Mouse (Mus musculus) mouse embryonic stem cell (cell line): ENCODE results near the gene Pmm1.

Experiments used
- in situ Hi-C, 2 experiments: fragments of 300-500 bp; cut with MboI; formaldehyde crosslinking; loops; 1 replicate in 1 of 2; 3 replicates in 1 of 2; pipeline ENCODE4 v1.14.3; 2019 to 2020; ENCODE audit warnings: low sequenced_read_pairs in 2 of 2, low pct_unique_long_range_greater_than_20kb in 1 of 2, mixed read lengths in 1 of 2; ENCODE audit not compliant: unreplicated experiment in 1 of 2

Pmm1 gene

DNA sequence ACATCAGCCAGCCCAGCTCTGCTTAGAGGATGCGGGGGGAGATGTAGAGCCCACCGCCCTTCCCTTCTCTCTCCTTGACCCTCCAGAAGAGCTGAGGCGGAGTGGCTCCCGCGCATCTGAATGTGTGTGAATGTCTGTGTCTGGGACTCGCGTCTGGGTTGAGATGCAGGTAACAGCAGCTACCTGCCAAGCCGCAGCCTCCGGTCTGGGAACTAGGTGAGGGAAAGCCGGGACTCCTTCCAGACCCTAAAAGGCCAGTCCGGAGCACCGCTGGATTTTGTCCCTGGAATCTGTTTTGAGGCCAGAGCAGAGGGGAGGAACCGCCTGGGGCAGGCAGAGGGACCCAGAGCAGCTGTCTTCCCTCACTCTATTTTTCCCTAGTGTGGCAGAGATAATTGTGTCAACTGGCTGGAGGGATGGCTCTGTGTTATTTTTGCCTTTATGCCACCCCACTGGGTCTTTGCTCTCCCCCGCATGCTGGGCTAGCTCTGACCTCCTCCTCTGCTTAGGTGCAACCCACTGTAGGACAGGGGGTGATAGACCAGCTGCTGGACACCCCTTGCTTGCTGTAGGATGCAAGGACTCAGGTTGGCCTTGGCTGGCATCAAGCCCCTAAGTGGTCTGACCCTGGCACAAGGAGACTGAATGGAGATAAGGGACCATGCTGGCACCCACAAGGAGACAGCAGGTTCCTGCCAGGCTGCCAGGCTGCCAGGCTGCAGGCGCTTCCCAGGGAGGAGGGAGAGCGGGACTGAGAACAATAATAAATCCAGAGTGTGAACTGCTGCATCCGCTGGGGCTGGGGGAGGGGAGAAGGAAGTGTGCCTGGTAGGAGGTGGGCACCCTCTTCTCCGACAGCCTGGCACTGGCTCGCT is 23.4 kb downstream of the Pmm1 start:
- in situ Hi-C loops, result no loop called here

DNA sequence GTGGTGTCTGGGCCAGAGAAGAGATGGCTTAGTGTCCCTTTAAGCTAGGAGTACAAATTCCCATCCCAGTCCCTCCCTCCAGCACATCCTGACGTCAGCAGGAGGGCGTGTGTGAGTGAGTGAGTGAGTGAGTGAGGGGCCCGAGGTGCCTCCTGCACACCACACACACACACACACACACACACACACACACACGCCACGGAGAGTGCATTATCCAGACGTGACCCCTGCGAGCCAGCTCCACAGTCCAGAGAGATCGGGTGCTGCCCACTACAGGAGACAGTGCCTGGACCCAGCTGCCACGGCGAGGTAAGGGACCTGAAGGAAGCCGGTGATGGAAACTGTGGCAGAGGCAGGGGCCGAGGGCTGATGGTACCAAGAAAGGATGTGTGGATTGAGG is 24.1 kb downstream of the Pmm1 start, which contains the start of gene Csdc2:
Gene Csdc2 (plus strand): TSS at position 81 of the 400 bp plus-strand sequence.
- in situ Hi-C loops, result no loop called here

DNA sequence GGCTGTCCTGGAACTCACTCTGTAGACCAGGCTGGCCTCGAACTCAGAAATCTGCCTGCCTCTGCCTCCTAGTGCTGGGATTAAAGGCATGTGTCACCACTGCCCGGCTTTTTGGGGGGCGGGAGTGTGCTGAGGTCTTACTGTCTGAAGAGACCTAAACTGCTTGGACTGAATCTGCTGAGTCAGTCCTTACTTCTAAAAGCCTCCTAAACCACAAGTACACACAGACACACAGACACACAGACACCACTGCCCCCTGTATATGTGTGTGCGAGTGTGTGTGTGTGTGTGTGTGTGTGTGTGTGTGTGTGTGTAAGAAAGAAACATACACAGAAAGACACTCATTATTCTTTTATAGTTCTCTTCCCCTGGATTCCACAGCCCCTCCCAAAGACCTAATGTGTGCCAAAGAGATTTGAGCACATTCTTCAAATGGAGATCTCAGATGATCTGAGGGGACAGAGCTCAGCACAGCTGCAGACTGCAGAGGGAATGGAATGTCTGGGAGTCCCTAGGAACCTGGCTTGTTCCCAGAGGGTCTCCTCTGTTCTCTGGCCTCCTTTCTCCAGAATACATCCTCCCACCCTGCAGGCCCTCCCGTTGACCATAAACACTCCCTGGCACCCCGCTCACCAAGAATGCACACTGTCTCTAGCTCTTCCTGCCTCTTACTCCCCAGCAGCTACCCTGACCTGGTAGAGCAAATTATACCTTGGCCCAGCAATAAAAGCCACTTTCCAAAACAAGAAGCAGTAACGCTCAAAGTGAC is 24.7 kb downstream of the Pmm1 start:
- in situ Hi-C loops, result no loop called here

DNA sequence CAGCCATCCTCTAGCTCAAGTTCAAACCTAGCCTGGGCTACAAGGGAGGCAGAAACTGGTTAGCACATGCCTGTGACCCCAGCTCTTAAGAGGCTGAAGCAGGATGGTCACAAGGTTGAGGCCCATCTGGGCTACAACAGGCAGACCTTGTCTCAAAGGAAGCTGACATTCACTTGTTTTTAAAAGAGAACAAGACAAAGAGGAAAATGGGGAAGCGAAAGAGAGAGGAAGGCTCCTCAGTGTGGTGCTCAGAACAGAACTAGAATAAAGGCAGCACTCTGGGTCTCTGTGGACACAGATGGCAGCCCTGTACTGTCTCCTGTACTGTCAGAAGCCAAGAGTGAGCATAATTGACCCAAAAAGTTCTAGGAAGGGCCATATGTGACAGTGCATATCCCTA is 26.7 kb downstream of the Pmm1 start:
- in situ Hi-C loops, result no loop called here

DNA sequence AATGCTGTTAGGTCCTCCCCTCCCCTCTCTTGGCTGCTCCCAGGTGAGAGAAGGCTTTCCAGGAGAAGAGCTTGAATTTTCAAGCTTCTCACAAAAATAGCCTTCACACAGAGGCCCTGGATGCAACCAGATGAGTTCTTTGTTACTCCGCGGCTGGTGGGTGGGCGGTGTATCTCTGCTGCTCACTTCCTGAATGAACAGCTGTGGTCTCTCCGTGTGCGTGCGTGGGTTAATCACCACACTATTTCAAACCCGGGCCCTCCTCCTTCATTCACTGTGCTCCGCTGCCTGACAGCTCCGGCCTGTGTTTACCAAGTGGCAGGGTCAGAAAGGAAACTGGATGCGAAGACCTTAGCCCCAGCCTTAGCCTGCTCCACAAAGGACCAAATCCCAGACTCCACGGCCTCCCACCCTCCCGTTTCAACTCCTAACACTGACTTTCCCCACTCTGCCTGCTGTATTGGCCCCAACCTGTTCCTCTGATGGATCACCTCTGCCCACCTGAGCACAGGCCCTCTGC is 27.7 kb downstream of the Pmm1 start:
- in situ Hi-C loops, result no loop called here

DNA sequence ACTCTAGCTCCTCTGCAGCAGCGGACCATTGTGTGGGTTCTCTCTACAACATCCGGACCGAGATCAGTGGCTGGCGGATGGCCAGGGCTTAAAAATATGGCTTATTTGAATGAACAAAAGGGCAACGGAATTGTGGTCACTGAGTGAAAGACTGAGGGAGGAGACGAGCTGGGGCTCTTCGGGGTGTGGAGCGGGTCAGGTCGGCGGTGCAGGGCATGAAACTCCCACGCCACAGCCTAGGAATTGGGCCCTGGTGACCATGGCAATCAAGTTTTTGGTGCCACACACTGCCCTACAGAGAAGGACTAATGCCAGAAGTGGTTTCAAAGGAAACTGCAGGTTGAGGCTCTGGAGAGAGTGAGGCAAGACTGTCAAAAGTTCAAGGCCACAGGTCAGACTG is 32.5 kb downstream of the Pmm1 start:
- in situ Hi-C loops, result no loop called here

DNA sequence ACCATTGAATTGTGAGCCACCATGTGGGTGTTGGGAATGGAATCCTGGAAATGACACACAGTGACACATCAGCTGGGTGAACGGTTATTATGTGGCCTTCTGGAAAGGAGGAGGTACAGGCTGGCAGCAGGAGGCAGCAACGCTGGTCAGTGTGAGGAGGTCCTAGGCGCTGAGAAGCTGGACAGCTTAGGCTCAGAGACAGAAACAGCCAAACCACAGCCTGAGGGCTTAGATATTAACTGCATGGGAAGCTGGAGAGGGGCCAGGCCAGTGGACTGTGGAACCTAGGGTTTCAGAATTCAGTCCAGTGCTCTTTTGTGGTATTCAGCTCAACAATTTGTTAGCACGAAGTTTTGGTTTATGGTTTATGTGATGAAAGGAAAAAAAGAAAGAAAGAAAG is 33.0 kb downstream of the Pmm1 start:
- in situ Hi-C loops, result no loop called here

DNA sequence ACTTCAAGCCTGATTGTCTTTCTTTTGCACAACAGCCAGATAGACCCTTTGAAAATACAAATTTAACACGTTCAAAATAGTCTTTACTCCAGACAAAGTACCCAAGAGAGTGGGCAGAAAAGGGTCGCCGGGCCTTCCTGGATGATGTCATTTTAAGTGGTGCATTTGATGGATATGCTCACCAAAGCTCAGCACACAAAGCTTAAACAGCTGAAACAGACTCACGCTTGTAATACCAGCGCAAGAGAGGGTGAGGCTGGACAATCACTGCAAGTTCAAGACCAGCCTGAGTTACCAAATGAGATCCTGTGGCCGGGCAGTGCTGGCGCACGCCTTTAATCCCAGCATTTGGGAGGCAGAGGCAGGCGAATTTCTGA is 34.3 kb downstream of the Pmm1 start:
- in situ Hi-C loops, result no loop called here

DNA sequence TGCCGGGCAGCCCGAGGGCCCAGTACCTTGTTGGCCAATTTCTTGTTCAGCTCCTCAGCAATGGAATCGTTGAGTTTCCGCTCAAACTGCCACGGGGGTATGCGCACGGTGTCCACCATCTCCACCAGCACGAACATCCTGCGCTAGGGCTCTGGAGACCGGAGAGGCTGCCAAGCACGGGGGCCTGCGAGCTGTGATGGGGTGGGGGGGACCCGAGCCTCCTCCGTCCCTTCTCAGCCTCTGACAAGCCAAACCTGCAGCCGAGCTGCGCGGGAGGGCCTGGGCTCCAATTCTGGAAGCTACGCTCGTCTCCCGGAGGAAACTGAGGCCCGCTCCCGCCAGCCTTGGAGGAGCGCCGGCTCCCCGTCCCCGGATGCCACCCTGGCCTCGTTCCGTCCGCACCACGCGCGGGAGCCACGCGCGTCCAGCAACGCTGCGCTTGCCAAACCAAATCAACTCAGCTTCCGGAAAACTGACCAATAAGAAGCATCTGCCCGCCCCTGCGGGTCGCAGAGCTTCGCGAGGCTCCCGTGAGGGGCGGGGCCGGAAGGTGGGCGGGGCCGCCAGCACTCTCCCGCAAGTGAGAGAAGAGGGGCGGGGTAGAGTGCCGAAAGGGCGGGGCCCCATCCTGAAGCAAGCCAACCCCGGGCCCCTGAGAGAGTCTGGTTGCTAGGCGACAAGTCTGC is 34.8 kb downstream of the Pmm1 start, which contains the start of gene Polr3h:
Gene Polr3h (minus strand): TSS at position 481 of the 686 bp plus-strand sequence.
- in situ Hi-C loops, result no loop called here

DNA sequence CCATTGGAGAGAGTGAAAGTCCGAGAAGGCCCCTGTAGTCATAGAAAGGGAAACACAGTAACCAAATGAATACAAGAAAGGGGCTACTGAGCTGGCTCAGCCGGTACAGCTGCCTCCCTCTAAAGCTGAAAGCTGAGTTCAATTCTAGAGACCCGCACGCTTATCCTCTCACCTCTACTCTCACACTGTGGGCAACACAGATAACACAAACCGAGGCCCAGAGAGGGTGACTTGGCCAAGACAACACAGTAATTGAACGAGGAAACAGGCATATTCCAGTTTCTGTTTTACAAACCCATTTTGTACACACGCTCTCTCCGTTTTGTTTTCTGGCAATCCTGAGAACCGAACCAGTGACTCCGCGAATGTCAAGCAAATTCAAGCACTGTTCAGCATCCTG is 35.8 kb downstream of the Pmm1 start:
- in situ Hi-C loops, result no loop called here

DNA sequence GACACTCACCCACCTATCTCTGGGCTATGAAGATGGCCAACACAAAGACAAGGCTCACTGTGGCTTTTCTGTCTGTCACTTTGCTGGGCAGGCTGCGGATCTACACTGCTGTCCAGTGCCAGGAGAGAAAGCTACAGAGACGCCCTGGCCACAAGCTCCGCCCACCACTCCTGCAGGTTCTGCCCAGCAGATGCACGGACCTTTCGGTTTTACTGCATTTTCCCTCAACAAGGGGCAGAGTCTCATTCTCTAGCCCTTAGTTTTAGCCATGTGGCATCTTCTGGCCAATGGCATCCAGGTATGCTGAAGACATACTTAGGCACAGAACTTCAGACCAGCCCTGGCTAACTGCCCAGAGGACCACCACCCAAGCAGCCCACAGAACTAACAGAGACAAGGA is 39.5 kb downstream of the Pmm1 start:
- in situ Hi-C loops, result no loop called here

DNA sequence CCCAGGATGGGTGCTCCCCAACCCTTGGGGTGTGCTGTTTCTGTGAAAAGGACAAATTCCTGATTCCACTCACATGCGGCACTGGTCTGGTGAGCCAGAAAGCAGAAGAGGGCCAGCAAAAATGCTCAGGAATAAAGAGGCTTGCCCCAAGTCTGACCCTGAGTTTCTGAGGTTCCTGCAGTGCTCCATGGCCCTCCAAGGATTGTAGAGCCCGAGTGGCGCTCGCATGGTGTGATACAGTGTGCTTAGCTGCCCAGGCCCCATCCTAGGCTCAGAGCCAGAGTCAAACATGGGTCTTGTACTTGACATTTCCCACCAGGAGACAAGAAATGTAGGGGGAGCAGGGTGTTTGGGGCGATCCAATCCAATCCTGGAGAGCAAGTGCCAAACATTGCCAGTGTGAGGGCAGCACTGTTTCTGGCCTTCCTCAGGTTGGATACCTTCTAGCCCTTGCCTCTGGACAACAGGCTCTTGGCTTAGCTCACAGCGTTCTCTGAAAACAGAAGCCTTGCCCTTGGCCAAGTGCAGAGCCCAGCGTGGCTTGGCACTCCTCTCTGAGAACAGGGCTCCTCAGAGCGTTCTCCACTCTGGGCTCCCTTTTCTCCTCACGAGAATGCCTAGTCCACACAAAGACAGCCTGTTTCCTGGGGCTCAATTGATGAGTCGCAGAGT is 40.0 kb downstream of the Pmm1 start:
- in situ Hi-C loops, result no loop called here

DNA sequence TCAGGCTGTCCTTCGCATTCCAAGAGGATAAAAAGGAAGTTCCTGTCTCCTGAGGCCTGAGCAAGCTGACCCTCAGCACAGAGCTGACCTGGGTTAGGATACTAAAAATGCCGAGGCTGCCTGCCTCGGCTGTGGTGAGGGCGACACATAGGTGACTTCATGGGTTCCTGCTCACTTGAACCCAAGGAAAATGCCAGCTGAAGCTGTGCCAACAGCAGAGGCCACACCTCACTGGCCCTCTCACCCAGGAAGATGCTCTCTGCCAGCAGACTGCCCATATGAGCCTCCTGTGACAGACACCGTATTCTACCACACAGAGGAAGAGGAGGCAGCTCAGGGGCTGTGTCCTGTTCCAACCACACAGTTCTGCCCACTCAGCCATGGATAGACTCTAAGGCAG is 41.7 kb downstream of the Pmm1 start:
- in situ Hi-C loops, result no loop called here

DNA sequence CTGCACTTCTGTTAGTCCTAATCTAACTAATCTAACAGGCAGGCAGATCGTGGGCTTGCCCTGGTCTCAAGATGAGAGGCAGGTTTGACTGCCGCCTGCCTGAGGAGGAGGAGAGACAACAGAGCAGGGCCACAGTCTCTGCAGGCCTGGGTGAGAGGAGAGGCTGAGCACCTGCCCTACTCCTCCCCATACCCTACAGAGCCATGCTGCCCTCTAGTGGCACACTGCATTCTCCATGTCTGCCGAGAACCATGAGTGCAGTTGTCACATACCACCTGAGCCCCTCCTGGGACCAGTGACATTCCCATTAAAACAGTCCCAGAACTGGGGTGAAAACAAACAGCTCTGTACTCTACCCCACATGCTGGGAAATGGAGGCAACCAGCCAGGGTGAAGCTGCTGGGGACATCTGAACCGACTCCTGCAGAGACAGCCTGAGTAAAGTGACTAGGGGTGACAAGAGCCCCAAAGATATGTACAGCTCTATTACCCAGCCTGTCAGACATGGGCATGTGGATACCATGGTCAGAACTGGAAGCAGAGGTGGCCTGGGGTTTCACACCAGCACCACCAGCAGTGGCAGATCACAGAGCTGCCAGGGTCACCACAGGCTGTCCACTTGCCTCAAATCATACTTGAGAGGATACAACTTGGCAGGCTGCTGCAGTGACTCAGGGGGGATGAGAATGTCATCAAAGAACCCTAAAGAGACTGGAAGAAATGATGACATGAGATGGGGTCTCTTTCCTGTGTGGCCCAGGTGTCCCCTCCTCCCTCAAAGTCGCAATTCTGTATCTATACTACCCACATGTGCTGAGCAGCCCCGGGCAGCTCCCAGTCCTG is 42.9 kb downstream of the Pmm1 start:
- in situ Hi-C loops, result no loop called here

DNA sequence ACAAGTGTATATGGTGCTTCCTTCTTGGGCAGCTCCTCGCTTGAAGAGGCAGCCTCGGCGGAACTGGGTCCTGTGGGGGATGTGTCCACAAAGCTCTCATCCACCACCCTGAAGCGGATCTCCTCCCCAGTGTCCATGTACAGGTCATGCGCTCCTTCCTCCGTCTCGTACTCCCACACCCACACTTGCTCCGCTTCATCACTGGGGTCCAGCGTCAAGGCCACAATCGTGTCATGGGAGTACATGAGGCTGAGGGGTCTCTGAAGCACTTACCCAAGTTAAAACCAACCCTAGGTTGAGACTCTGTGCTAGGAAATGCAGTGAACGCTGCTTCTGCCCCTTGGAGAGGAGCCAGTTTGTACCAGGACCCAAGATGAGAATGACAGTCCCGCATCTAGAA is 43.5 kb downstream of the Pmm1 start:
- in situ Hi-C loops, result no loop called here

DNA sequence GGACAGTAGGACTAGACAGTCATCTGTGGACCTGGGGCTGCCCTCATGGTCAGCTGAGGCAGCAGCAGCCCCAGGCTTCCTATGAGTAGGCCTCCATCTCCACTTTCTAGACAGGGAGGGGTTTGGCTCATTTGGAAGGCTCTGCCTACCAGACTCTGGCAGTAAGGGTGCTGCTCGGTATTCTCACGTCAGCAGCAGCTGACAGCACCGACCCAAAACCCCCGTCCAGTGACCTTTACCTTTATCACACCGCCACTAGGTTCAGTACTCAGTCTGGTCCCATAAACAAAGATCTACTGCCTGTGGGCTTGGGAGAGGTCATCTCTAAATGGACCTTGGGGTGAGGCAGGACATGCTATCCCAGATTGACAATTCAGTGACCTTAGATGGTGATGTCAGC is 45.1 kb downstream of the Pmm1 start:
- in situ Hi-C loops, result no loop called here

DNA sequence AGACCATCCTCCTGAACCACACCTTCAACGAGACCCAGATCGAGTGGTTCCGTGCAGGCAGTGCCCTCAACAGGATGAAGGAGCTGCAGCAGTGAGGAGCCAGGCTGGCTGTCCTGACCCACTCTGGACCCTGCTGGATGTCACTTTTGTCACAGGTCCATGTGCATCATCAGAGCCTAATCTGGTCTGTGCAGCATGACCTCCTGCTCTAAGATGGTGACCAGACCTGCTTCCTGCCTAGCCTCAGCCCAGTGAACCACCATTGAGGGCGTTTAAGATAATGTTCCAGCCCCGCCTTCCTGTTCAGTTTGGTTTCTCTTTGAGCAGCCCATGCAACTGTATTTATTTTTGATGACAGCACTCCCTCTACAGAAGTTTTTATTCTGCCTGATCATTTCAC is 46.1 kb downstream of the Pmm1 start:
- in situ Hi-C loops, result no loop called here

DNA sequence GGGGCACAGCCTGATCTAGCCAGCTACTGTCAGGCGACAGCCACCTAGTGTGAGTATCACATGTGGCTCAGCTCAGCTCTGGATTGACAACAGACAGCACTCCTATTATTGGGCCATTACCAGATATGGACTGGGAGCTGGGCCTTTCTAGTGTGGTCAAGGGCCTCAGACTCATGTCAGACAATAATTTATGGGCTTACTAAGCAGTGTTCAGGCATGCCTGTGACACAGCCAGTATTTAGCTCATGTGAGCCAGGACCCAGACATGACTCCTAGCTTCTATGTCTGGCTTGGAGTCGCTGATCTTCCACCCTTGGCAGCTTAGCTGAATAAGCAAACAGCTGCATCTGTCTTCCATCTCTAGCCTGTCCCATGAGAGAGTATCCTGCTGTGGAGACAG is 48.2 kb downstream of the Pmm1 start:
- in situ Hi-C loops, result no loop called here
